Mouse (Mus musculus) intestine, postnatal 0 days (tissue): ENCODE measurements around the gene Ino80e. TPM values are rescaled to one million over a fixed set of nuclear protein-coding genes. Genes with fewer than 3 reads are reported as not detected.

ENCODE experiments used
- ATAC-seq: fragments of 200-750 bp; cut with Nextera tagmentation; 2 replicates; pipeline ENCODE4 v1.8.0; 2017; ENCODE audit warnings: mild to moderate bottlenecking, moderate TSS enrichment, moderate library complexity
- H3K27ac ChIP-seq: fragments of 300-500 bp; sonication (generic); 2 replicates; pipeline ENCODE4 v1.5.1; 2014; ENCODE audit warnings: mild to moderate bottlenecking, low read depth, low read length, moderate library complexity
- H3K27me3 ChIP-seq: fragments of 300-500 bp; sonication (generic); replicated peaks from 2 replicates; pipeline ENCODE4 v1.6.1; 2014; ENCODE audit warnings: low read length, mixed read lengths; ENCODE audit not compliant: control insufficient read depth, insufficient read depth
- H3K36me3 ChIP-seq: fragments of 300-500 bp; sonication (generic); 2 replicates; pipeline ENCODE4 v1.6.1; 2014; ENCODE audit warnings: mild to moderate bottlenecking, moderate library complexity; ENCODE audit not compliant: control insufficient read depth, insufficient read depth
- H3K4me1 ChIP-seq: fragments of 300-500 bp; sonication (generic); replicated peaks from 2 replicates; pipeline ENCODE4 v1.6.1; 2014; ENCODE audit warnings: antibody characterized with exemption, low read length, mixed read lengths; ENCODE audit not compliant: control insufficient read depth, insufficient read depth
- H3K4me2 ChIP-seq: fragments of 300-500 bp; sonication (generic); replicated peaks from 2 replicates; pipeline ENCODE4 v1.6.1; 2014; ENCODE audit warnings: low read depth, mild to moderate bottlenecking, moderate library complexity
- H3K4me3 ChIP-seq: fragments of 300-500 bp; sonication (generic); 2 replicates; pipeline ENCODE4 v1.5.1; 2014; ENCODE audit warnings: low read depth, low read length
- H3K9ac ChIP-seq: fragments of 300-500 bp; sonication (generic); 2 replicates; pipeline ENCODE4 v1.6.1; 2014; ENCODE audit warnings: mild to moderate bottlenecking, low read depth, low read length
- H3K9me3 ChIP-seq: fragments of 300-500 bp; sonication (generic); 2 replicates; pipeline ENCODE4 v1.6.1; 2016; ENCODE audit warnings: mixed run types; ENCODE audit not compliant: control insufficient read depth
- CTCF ChIP-seq: sonication (generic); IDR thresholded peaks from 2 replicates; pipeline ENCODE4 v1.5.1; 2016; ENCODE audit warnings: low read depth, mild to moderate bottlenecking, control low read depth, antibody characterized with exemption, moderate library complexity
- WGBS: fragments of 180-500 bp; shearing (Covaris S2); extraction: QIAGEN DNeasy Blood & Tissue Kit; methylation state at CpG from one replicate; pipeline ENCODE4 v1.1.7; 2014; 5-methylcytosine and 5-hydroxymethylcytosine counted together
- polyA plus RNA-seq: library from polyadenylated mRNA; unstranded; fragments of >200 nt; fragmentation: Nextera tagmentation; extraction: Ambion mirVana; gene quantifications from 2 replicates; pipeline ENCODE4 v1.2.1, GENCODE M21; 2015

The Ino80e gene
- polyA plus RNA-seq, 1 experiment from 2014 or later: 37.4 TPM

- H3K4me1 ChIP-seq: peaks cover 5% of the 10 kb centered on the region; the same call in 1 of the 2 replicates
Measured at GRCm38 (mm10) chr7:126860987-126861386, 1.2 kb downstream of the Ino80e start.

GRCm38 (mm10) chr7:126856741-126857420 is 5.3 kb downstream of the Ino80e start:
- no peaks in the 10 kb centered on the region for H3K9me3 ChIP-seq
- no peak overlapping the region for H3K9ac ChIP-seq
- no peak overlapping the region for H3K4me2 ChIP-seq
- TF ChIP-seq CTCF: peak; percentile 10; the same call in 1 of the 2 replicates
- no peak overlapping the region for H3K27ac ChIP-seq
- H3K27me3 ChIP-seq: no peaks in the 10 kb centered on the region
- ATAC-seq: no peak
- H3K4me1 ChIP-seq: peaks cover 5% of the 10 kb centered on the region; the same call in 1 of the 2 replicates
- no peak overlapping the region for H3K4me3 ChIP-seq
- 61% methylated on average over 9 of the region's 9 CpGs for WGBS
- peaks cover 72% of the 10 kb centered on the region; the same call in 1 of the 2 replicates for H3K36me3 ChIP-seq

More at GRCm38 (mm10) chr7:126860987-126861386, 1.2 kb downstream of the Ino80e start:
- no peak overlapping the region for H3K27ac ChIP-seq
- TF ChIP-seq CTCF: no peak
- H3K27me3 ChIP-seq: no peaks in the 10 kb centered on the region
- WGBS: 71% methylated on average over 5 of the region's 5 CpGs
- no peaks in the 10 kb centered on the region for H3K9me3 ChIP-seq
- peaks cover 44% of the 10 kb centered on the region for H3K36me3 ChIP-seq
- peak overlapping the region; percentile 55 for H3K4me3 ChIP-seq
- ATAC-seq: no peak
- peak overlapping the region; percentile 80 for H3K4me2 ChIP-seq
- H3K9ac ChIP-seq: peak overlapping the region; percentile 49

- H3K27me3 ChIP-seq: no peaks in the 10 kb centered on the region
- peaks cover 74% of the 10 kb centered on the region; the same call in 1 of the 2 replicates for H3K36me3 ChIP-seq
- 89% methylated on average over 3 of the region's 3 CpGs for WGBS
- no peak for ATAC-seq
- no peak overlapping the region for H3K9ac ChIP-seq
- H3K4me2 ChIP-seq: no peak overlapping the region
- TF ChIP-seq CTCF: no peak
- H3K27ac ChIP-seq: no peak overlapping the region
- H3K4me3 ChIP-seq: no peak overlapping the region
- no peaks in the 10 kb centered on the region for H3K9me3 ChIP-seq
- H3K4me1 ChIP-seq: no peaks in the 10 kb centered on the region
Measured at GRCm38 (mm10) chr7:126855641-126856040, 6.5 kb downstream of the Ino80e start.

- H3K4me1 ChIP-seq: no peaks in the 10 kb centered on the region
- H3K9ac ChIP-seq: no peak overlapping the region
- peaks cover 65% of the 10 kb centered on the region; the same call in 1 of the 2 replicates for H3K36me3 ChIP-seq
- no peak for ATAC-seq
- WGBS: 81% methylated on average over 5 of the region's 5 CpGs
- H3K4me3 ChIP-seq: no peak overlapping the region
- peaks cover 7% of the 10 kb centered on the region for H3K27me3 ChIP-seq
- H3K4me2 ChIP-seq: no peak overlapping the region
- no peak for TF ChIP-seq CTCF
- H3K9me3 ChIP-seq: no peaks in the 10 kb centered on the region
- H3K27ac ChIP-seq: no peak overlapping the region
Measured at GRCm38 (mm10) chr7:126853454-126853853, 8.7 kb downstream of the Ino80e start.

- Histone ChIP-seq H3K4me3 (no peak overlapping the region), H3K36me3 (peaks cover 42% of the 10 kb centered on the region; the same call in 1 of the 2 replicates), H3K27ac (no peak overlapping the region), H3K9me3 (no peaks in the 10 kb centered on the region), H3K9ac (no peak overlapping the region), H3K4me1 (no peaks in the 10 kb centered on the region; the same call in 1 of the 2 replicates), H3K27me3 (peaks cover 19% of the 10 kb centered on the region), H3K4me2 (no peak overlapping the region)
- TF ChIP-seq CTCF: no peak
- 67% methylated on average over 12 of the region's 12 CpGs for WGBS
- no peak for ATAC-seq
Measured at GRCm38 (mm10) chr7:126851192-126851591, 11.0 kb downstream of the Ino80e start.

- no peak overlapping the region for H3K9ac ChIP-seq
- H3K27me3 ChIP-seq: peaks cover 19% of the 10 kb centered on the region
- ATAC-seq: peak; percentile 76
- H3K27ac ChIP-seq: no peak overlapping the region
- H3K4me2 ChIP-seq: no peak overlapping the region
- H3K9me3 ChIP-seq: no peaks in the 10 kb centered on the region
- 34% methylated on average over 6 of the region's 6 CpGs for WGBS
- no peak for TF ChIP-seq CTCF
- no peak overlapping the region for H3K4me3 ChIP-seq
- H3K36me3 ChIP-seq: peaks cover 32% of the 10 kb centered on the region; the same call in 1 of the 2 replicates
- H3K4me1 ChIP-seq: no peaks in the 10 kb centered on the region; the same call in 1 of the 2 replicates
Measured at GRCm38 (mm10) chr7:126850161-126850560, 12.0 kb downstream of the Ino80e start.
